Mouse (Mus musculus) neural tube, embryonic 14.5 days (tissue): ENCODE results near the gene Rasal2. TPM values are rescaled to one million over a fixed set of nuclear protein-coding genes. Genes with fewer than 3 reads are reported as not detected.
"Not testable (repeated sequence)": the region's sequence is repeated elsewhere in the genome, so short reads cannot be mapped to it uniquely, and the experiment has no call there.

Experiments used
- ATAC-seq: fragments of 200-750 bp; cut with Nextera tagmentation; 2 replicates; pipeline ENCODE4 v1.8.0; 2017; ENCODE audit warnings: low read depth, mild to moderate bottlenecking, moderate TSS enrichment, moderate library complexity
- H3K27ac ChIP-seq: fragments of 300-500 bp; sonication (generic); 2 replicates; pipeline ENCODE4 v1.5.1; 2014; ENCODE audit warnings: low read depth, mild to moderate bottlenecking, control low read depth, low read length, moderate library complexity, mixed read lengths
- H3K27me3 ChIP-seq: fragments of 300-500 bp; sonication (generic); 2 replicates; pipeline ENCODE4 v1.6.1; 2014; ENCODE audit warnings: low read length; ENCODE audit not compliant: control insufficient read depth, insufficient read depth
- H3K36me3 ChIP-seq: fragments of 300-500 bp; sonication (generic); 2 replicates; pipeline ENCODE4 v1.6.1; 2014; ENCODE audit warnings: low read length, mixed read lengths; ENCODE audit not compliant: control insufficient read depth, insufficient read depth
- H3K4me1 ChIP-seq: fragments of 300-500 bp; sonication (generic); 2 replicates; pipeline ENCODE4 v1.6.1; 2014; ENCODE audit warnings: low read length; ENCODE audit not compliant: control insufficient read depth, insufficient read depth
- H3K4me2 ChIP-seq: fragments of 300-500 bp; sonication (generic); 2 replicates; pipeline ENCODE4 v1.6.1; 2014; ENCODE audit warnings: mild to moderate bottlenecking, low read depth, low read length, control low read depth
- H3K4me3 ChIP-seq: fragments of 300-500 bp; sonication (generic); 2 replicates; pipeline ENCODE4 v1.5.1; 2014; ENCODE audit warnings: low read depth, low read length, control low read depth, mixed read lengths
- H3K9ac ChIP-seq: fragments of 300-500 bp; sonication (generic); replicated peaks from 2 replicates; pipeline ENCODE4 v1.6.1; 2014; ENCODE audit warnings: low read depth, mild to moderate bottlenecking, control low read depth, low read length, mixed read lengths
- H3K9me3 ChIP-seq: fragments of 300-500 bp; sonication (generic); 2 replicates; pipeline ENCODE4 v1.6.1; 2016; ENCODE audit warnings: low read length; ENCODE audit not compliant: control insufficient read depth
- WGBS: fragments of 180-500 bp; shearing (Covaris S2); extraction: QIAGEN DNeasy Blood & Tissue Kit; methylation state at CpG from one replicate; pipeline ENCODE4 v1.1.7; 2014; 5-methylcytosine and 5-hydroxymethylcytosine counted together
- polyA plus RNA-seq: library from polyadenylated mRNA; unstranded; fragments of >200 nt; fragmentation: Nextera tagmentation; extraction: Ambion mirVana; gene quantifications from 2 replicates; pipeline ENCODE4 v1.2.1, GENCODE M21; 2014

Rasal2 gene
- polyA plus RNA-seq, 1 experiment from 2014 or later = 46.4 TPM

- ATAC-seq = no peak
- Histone ChIP-seq H3K36me3 (no peaks in the 10 kb centered on the region), H3K4me3 (no peak overlapping the region), H3K27ac (no peak overlapping the region), H3K9me3 (no peaks in the 10 kb centered on the region), H3K27me3 (no peaks in the 10 kb centered on the region), H3K9ac (no peak overlapping the region), H3K4me1 (no peaks in the 10 kb centered on the region), H3K4me2 (no peak overlapping the region)
- 78% methylated on average over 3 of the region's 3 CpGs for WGBS
Observed at GRCm38 (mm10) chr1:157247341-157247740, 165.1 kb downstream of the Rasal2 start.

DNA sequence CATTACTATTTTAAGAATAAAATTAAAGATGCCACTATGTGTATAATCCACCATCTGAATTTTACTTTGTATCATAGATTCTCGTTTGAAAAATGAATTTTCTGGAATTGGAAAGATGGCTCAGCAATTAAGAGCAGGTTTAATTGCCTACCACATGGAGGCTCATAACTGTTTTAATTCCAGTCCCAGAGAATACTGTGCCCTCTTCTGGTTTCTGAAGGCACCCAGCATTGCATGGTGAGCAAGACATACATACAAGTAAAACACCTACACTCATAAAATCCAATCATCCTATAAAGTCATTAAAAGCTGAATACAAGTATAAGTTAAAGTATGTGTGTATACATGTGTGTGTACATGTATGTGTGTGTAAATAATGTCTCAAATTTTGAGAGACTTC, 165.6 kb downstream of the Rasal2 start:
- Histone ChIP-seq H3K4me2 (no peak overlapping the region), H3K27ac (no peak overlapping the region), H3K36me3 (no peaks in the 10 kb centered on the region), H3K9me3 (no peaks in the 10 kb centered on the region), H3K4me3 (no peak overlapping the region), H3K27me3 (no peaks in the 10 kb centered on the region), H3K4me1 (no peaks in the 10 kb centered on the region), H3K9ac (no peak overlapping the region)
- ATAC-seq = no peak
- WGBS = 73% methylated on average over 1 of the region's 1 CpGs

DNA sequence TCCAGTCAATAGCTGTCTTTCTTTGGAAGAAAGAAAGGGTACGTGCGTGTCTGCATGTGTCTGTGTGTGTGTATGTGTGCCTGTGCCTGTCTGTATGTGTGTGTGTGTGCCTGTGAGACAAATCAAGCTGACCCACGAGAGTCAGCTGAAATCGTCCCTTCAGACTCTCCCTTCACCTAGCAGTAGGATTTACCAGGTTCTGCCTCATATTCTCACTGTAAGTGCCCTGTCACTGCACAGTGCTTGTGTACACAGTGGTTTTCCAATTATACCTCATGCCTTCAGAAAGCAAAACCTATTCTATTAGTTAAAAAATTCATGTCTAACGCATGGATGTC, 168.0 kb downstream of the Rasal2 start:
- peak overlapping the region; percentile 64 for H3K9ac ChIP-seq
- peak overlapping the region; percentile 34 for H3K4me3 ChIP-seq
- 20% methylated on average over 5 of the region's 5 CpGs for WGBS
- ATAC-seq = peak; percentile 82
- no peaks in the 10 kb centered on the region for H3K36me3 ChIP-seq
- no peaks in the 10 kb centered on the region for H3K4me1 ChIP-seq
- H3K27me3 ChIP-seq = no peaks in the 10 kb centered on the region
- H3K4me2 ChIP-seq = peak overlapping the region; percentile 55
- no peaks in the 10 kb centered on the region for H3K9me3 ChIP-seq
- H3K27ac ChIP-seq = peak overlapping the region; percentile 82

- WGBS = 19% methylated on average over 7 of the region's 7 CpGs
- Histone ChIP-seq H3K9ac (peak overlapping the region; percentile 64), H3K4me2 (peak overlapping the region; percentile 55), H3K4me3 (peak overlapping the region; percentile 34), H3K4me1 (no peaks in the 10 kb centered on the region), H3K27me3 (no peaks in the 10 kb centered on the region), H3K36me3 (no peaks in the 10 kb centered on the region), H3K9me3 (no peaks in the 10 kb centered on the region), H3K27ac (peak overlapping the region; percentile 82)
- ATAC-seq = peak; percentile 77
Observed at GRCm38 (mm10) chr1:157243576-157244452, 168.6 kb downstream of the Rasal2 start.

GRCm38 (mm10) chr1:157239687-157240086, 172.7 kb downstream of the Rasal2 start:
- no peak for ATAC-seq
- Histone ChIP-seq H3K27me3 (no peaks in the 10 kb centered on the region), H3K4me2 (no peak overlapping the region), H3K9ac (no peak overlapping the region), H3K9me3 (no peaks in the 10 kb centered on the region), H3K27ac (no peak overlapping the region), H3K4me1 (no peaks in the 10 kb centered on the region), H3K4me3 (no peak overlapping the region), H3K36me3 (no peaks in the 10 kb centered on the region)
- WGBS = 94% methylated on average over 1 of the region's 1 CpGs

GRCm38 (mm10) chr1:157236650-157237344, 175.6 kb downstream of the Rasal2 start:
- not testable (repeated sequence) for H3K4me2 ChIP-seq, H3K36me3 ChIP-seq, H3K9me3 ChIP-seq, H3K9ac ChIP-seq, H3K4me1 ChIP-seq, H3K27ac ChIP-seq, ATAC-seq, H3K27me3 ChIP-seq, H3K4me3 ChIP-seq
- 95% methylated on average over 4 of the region's 4 CpGs for WGBS

DNA sequence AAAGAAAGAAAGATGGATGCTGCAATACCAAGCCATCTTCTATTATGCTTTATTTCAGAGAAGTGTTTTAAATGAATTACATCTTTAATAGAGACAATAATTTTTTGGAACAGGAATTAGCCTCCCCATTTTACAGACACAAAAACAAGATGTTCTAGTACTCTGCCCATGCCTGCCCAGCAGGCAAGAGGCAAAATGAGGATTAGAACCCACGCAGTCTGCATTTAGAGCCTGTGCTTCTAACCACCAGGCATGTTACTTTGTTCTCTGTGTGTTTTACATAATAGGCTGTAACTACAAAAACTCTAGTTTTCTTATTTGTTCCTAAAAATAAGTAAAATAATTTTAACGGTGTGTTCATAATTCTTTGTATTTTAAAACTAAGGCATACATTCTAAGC, 178.9 kb downstream of the Rasal2 start:
- Histone ChIP-seq H3K27me3 (no peaks in the 10 kb centered on the region), H3K36me3 (no peaks in the 10 kb centered on the region), H3K9ac (no peak overlapping the region), H3K4me1 (peaks cover 8% of the 10 kb centered on the region; the same call in 1 of the 2 replicates), H3K4me2 (no peak overlapping the region), H3K9me3 (no peaks in the 10 kb centered on the region), H3K4me3 (no peak overlapping the region), H3K27ac (no peak overlapping the region)
- 88% methylated on average over 2 of the region's 2 CpGs for WGBS
- ATAC-seq = no peak

DNA sequence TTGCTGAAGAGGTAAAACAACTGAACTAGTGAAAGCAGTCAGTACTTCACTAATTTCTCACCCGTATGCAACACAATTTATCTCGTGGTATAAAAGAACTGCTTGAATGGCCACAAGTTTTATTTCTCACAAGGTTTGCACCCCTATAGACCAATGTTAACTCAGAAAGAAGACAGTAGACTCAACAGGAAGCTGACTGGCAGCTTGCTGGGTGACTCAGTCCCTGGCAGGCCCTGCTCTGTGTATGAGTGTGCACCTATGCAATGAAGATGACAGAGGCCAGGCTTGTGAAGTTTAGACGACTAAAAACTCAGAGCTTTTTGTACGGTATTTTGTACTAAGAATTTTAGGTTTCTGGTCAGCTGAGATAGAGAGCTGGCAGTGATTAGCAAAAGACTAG, 180.0 kb downstream of the Rasal2 start:
- Histone ChIP-seq H3K4me3 (no peak overlapping the region), H3K9me3 (no peaks in the 10 kb centered on the region), H3K9ac (no peak overlapping the region), H3K4me1 (peaks cover 8% of the 10 kb centered on the region; the same call in 1 of the 2 replicates), H3K27me3 (no peaks in the 10 kb centered on the region), H3K27ac (peak overlapping the region; percentile 44; the same call in 1 of the 2 replicates), H3K4me2 (no peak overlapping the region), H3K36me3 (no peaks in the 10 kb centered on the region)
- no peak for ATAC-seq
- WGBS = 67% methylated on average over 4 of the region's 4 CpGs

GRCm38 (mm10) chr1:157231016-157231415, 181.4 kb downstream of the Rasal2 start:
- peak overlapping the region; percentile 40 for H3K4me2 ChIP-seq
- no peak for ATAC-seq
- no peak overlapping the region for H3K4me3 ChIP-seq
- no peak overlapping the region; the same call in 1 of the 2 replicates for H3K9ac ChIP-seq
- H3K9me3 ChIP-seq = no peaks in the 10 kb centered on the region
- no peak overlapping the region for H3K27ac ChIP-seq
- H3K27me3 ChIP-seq = no peaks in the 10 kb centered on the region
- H3K4me1 ChIP-seq = peaks cover 8% of the 10 kb centered on the region; the same call in 1 of the 2 replicates
- H3K36me3 ChIP-seq = no peaks in the 10 kb centered on the region
- 13% methylated on average over 8 of the region's 8 CpGs for WGBS
